Mouse (Mus musculus) hematopoietic stem cell, adult 5-6 weeks (primary cell): ENCODE data around the gene Gm42906. TPM values are rescaled to one million over a fixed set of nuclear protein-coding genes. Genes with fewer than 3 reads are reported as not detected.

Experiments
- ATAC-seq, 2 experiments: fragments of 125-278 bp in 1 of 2; replicated peaks in 1 of 2; 2 replicates each; pipeline ENCODE4 v1.8.0; 2016 to 2017; ENCODE audit warnings: inconsistent platforms in 2 of 2, mild to moderate bottlenecking in 2 of 2, moderate number of reproducible peaks in 2 of 2, low read depth in 1 of 2, moderate TSS enrichment in 1 of 2; ENCODE audit not compliant: low FRiP score in 2 of 2, poor library complexity in 2 of 2, severe bottlenecking in 2 of 2, insufficient read depth in 1 of 2, low TSS enrichment in 1 of 2
- total RNA-seq: library from RNA; stranded (forward); fragments of 172-1452, 232-1000 nt; gene quantifications from 2 replicates; pipeline ENCODE4 v1.2.3, GENCODE M21; 2017

Gm42906 gene
- total RNA-seq, 1 experiment from 2014 or later = not detected

- ATAC-seq = no peak
Measured at GRCm38 (mm10) chr5:151055426-151056090, 372.4 kb downstream of the Gm42906 start.

GRCm38 (mm10) chr5:151054743-151055114, 373.2 kb downstream of the Gm42906 start:
- ATAC-seq = no peak

- no peak for ATAC-seq
Measured at GRCm38 (mm10) chr5:151054100-151054742, 373.7 kb downstream of the Gm42906 start.

- ATAC-seq = no peak
Measured at GRCm38 (mm10) chr5:151053190-151053589, 374.8 kb downstream of the Gm42906 start.

- ATAC-seq = no peak
Measured at GRCm38 (mm10) chr5:151052331-151052730, 375.6 kb downstream of the Gm42906 start.

- ATAC-seq = no peak
Measured at GRCm38 (mm10) chr5:151047488-151047887, 380.5 kb downstream of the Gm42906 start.

GRCm38 (mm10) chr5:151046917-151047316, 381.0 kb downstream of the Gm42906 start:
- ATAC-seq = no peak

- no peak for ATAC-seq
Measured at GRCm38 (mm10) chr5:151046131-151046530, 381.8 kb downstream of the Gm42906 start.

- no peak for ATAC-seq
Measured at GRCm38 (mm10) chr5:151042911-151043310, 385.1 kb downstream of the Gm42906 start.

- no peak for ATAC-seq
Measured at GRCm38 (mm10) chr5:151037871-151038270, 390.1 kb downstream of the Gm42906 start.

GRCm38 (mm10) chr5:151034715-151035512, 393.0 kb downstream of the Gm42906 start:
- no peak for ATAC-seq

GRCm38 (mm10) chr5:151028906-151029305, 399.1 kb downstream of the Gm42906 start:
- ATAC-seq = no peak

- ATAC-seq = no peak
Measured at GRCm38 (mm10) chr5:151027171-151027570, 400.8 kb downstream of the Gm42906 start.

- no peak; a peak in 1 of 4 replicates for ATAC-seq
Measured at GRCm38 (mm10) chr5:151026069-151026468, 401.9 kb downstream of the Gm42906 start.

GRCm38 (mm10) chr5:151024483-151024882, 403.5 kb downstream of the Gm42906 start:
- ATAC-seq = no peak

GRCm38 (mm10) chr5:151023461-151023860, 404.5 kb downstream of the Gm42906 start:
- no peak for ATAC-seq

GRCm38 (mm10) chr5:151022939-151023338, 405.0 kb downstream of the Gm42906 start:
- no peak for ATAC-seq

- ATAC-seq = no peak
Measured at GRCm38 (mm10) chr5:151022026-151022425, 405.9 kb downstream of the Gm42906 start.
